Mouse (Mus musculus): ENCODE results near the gene Prl2c5.
"Not testable (repeated sequence)": the region's sequence is repeated elsewhere in the genome, so short reads cannot be mapped to it uniquely, and the experiment has no call there.

The Prl2c5 gene

GRCm38 (mm10) chr13:13182415-13182814, at the start of gene Prl2c5:
Prl2c5 (plus strand) TSS chr13:13182715.
- DNase-seq (ENCODE audit: extremely low spot score) = not testable (repeated sequence)

DNA sequence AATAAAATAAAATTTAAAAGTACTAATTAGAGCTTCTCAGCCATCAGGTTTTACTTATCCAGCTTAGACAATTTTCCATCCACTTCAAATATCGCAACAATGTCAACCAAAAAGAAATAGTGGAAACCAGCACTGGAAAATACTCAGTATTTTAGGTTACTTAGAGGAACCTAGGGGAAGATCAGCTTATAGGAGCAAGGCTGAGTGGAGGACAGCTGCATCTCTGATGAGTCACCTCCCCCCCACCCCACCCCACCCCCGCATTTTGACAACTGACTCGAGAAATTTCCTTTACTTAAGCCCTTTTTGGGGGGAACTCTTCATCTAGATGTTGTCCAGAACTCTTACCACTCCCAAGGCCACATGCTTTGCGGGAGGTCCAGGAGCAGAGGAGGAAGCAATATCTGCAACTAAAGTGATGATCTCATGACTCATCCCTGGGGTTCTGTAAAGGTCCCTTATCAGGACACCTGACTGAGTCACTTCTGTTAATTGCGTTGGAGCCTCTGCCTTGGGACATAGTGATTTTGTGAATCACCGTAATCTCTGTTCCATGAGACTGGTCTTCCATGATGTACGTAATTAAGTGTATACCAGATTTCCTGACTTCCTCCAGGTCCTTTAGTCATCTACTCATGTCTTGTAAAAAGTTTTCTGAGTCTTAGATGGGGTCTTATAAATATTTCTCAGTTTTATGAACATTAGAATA, 19.6 kb upstream of the Prl2c5 start:
- DNase-seq (ENCODE audit: extremely low spot score) = not testable (repeated sequence)

GRCm38 (mm10) chr13:13168631-13169030, 13.9 kb upstream of the Prl2c5 start:
- not testable (repeated sequence) for DNase-seq (ENCODE audit: extremely low spot score)

DNA sequence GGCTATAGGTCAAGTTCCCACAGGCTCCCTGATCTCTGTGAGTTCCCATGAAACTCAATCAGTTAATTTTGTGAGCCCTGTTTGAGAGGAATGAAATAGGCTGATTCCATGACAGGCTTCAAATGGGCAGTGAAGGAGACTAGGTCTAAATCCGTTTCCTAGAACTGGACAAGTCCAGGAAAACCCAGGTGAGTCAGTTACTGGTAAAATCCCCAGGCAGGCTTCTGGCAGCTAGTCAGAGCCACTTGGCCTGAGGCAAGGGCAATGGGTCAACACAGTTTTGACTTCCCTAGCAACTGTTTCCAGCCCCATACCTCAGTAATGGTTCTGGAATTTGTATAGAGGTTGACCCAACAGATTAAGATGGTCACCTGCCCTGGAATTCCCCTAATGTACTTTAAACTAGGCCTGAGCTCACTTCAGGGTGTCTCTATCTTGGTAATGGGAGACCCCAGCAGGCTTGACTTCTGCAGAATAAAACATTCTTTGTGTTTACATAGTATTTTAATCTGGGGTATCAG, 8.8 kb upstream of the Prl2c5 start:
- not testable (repeated sequence) for DNase-seq (ENCODE audit: extremely low spot score)

DNA sequence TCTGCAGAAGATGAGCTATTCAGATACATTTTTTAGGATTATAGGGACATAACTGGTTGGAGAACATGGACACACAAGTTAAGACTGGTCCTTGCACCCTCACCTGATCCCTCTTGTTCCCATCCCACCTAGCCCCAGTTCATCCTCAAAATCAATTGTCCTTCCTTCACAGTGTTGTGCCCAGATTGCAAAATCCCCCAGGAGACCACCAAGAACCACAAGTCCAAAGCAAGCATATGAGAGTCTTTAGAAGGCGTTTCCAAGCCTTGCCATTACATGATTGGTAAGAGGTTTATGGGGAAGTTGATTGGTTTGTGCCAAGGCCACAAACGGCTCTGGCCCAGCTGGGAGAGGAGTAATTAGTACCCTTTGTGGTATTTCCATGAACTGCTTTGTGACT, 6.8 kb upstream of the Prl2c5 start:
- not testable (repeated sequence) for DNase-seq (ENCODE audit: extremely low spot score)

DNA sequence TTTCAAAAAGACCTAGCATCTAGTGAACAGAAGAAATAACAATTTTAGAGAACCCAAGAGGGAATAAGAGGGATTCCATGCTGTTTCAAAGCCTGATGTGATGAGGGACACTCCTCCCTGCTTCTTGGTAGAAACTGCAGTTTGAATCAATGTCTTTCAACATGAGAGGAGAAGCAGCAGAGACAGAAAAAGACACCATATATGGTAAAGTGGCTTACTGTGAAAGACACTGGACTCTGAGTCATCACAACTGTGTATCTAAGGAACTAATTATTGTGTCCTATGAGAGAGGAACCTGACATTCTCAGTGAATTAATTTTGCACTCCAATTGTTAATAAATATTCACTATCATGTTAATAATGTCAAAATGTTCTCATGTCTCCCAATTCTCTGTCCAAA, 28.7 kb downstream of the Prl2c5 start:
- not testable (repeated sequence) for DNase-seq (ENCODE audit: extremely low spot score)

- DNase-seq (ENCODE audit: extremely low spot score) = not testable (repeated sequence)
These were observed 33.8 kb downstream of the Prl2c5 start for GRCm38 (mm10) chr13:13216363-13216762.

GRCm38 (mm10) chr13:13220231-13220630, 37.7 kb downstream of the Prl2c5 start:
- DNase-seq (ENCODE audit: extremely low spot score) = not testable (repeated sequence)

DNA sequence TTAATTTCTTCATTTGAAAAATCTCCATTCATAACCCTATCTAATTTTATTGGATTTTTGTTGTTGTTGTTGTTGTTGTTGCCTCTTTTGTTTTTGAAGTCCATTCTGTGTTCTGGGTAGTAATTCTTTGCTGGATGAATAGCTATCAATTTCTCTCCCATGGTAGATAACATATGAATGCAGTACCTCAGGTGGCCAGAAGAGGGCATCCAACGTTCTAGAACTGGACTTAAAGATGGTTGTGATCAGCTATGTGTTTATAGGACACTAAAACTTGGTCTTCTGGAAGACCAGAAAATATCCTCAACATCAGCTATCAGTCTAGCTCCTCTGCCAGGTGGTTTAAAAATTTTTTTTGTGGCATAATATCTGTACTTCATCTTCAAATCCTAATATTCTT, 54.9 kb downstream of the Prl2c5 start:
- DNase-seq (ENCODE audit: extremely low spot score) = not testable (repeated sequence)

Measured in embryo, embryonic 9.5 days (tissue).